Mouse (Mus musculus): ENCODE data around the gene Lpp. TPM values are rescaled to one million over a fixed set of nuclear protein-coding genes. Genes with fewer than 3 reads are reported as not detected.

Lpp gene
- total RNA-seq, 4 experiments from 2014 or later = 6.2 to 7.6 (median 6.8) TPM

DNA sequence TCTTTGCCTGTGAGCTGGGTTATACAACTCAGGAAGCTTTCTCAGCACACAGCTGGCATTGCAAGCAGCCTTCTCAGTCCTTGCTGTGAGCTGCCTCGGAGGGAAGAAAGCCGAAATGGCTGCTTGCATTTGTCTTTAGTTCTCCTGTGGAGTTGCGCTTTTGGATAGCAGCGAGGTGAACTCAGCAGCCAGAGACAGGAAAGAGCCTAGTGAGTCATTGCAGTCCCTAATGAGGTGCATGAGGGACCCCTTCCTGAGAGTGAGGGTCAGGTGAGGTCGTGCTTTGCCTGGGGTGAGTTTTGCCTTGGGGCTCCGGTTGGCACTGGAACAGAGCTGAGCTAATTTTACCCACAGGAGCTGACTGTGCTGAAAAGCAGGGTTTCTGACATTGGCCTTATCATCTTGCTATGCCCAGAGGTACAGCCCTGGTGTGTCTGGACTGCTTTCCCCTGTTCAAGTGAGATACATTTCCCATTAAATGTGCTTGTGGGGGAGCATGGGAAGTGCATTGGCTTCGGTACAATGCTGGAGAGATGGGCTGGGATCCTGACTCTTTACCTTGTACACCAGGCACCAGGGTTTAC lies 41.3 kb downstream of the Lpp start:
- no peak for DNase-seq (ENCODE audit: low spot score in 2 of 2)

DNA sequence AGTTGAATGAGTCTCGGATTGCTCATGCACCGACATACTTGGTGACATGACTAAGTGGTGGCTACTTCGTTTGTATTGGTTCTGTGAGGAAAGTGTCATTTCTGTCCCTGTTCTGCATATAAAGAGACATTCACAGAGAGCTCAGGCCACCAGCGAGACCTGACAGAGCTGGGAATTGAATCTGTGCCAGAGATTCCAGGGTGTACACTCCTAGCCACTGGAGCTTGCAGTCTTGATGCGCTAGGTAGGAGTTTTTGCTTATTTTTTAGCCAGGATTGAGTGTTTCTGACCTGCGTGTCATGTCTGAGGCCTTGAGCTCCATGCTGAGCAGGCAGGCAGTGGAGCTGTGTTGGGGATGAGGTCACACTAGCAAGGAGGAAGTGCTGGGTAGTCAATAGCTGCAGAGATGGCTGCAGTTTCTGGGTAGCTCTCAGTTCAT lies 41.8 kb downstream of the Lpp start:
- no peak for DNase-seq (ENCODE audit: low spot score in 2 of 2)

DNA sequence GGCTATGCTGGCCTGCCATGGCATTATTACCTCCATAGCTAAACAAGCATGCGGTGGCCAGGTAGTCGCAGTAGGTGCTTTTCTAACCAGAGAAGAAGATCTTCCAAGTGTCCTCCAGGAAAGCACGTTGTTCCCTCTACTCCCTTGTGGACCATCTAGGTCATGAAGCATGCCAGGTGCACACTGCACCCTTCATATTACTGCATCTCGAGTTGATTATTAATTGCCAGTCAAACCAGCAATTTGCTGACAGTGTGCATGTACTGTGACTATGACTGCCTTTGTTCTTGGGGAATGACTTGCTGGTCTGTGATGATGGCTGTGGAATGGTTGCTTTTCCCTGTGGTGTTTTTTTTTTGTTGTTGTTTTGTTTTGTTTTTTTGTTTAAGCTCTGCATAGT lies 45.1 kb downstream of the Lpp start:
- no peak for DNase-seq (ENCODE audit: low spot score in 2 of 2)

DNA sequence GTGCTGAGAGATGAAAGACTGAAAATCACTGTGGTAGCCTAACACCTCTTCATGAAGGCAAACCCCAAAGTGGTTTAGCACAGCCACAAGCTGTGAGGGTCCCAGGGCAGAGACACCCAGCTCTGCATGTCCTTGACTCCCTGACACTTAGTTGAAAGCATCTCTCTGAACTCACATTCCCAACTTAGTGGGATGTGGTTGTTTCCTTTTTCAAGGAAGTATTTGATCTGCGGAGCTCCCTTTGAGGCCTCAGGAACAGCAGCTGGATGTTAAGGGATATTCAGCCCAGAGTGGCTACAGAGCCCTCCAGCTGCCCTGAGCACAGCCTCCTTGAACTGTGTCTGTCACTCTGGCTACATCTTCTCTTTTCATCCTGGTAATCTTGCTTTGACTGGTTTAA lies 48.0 kb downstream of the Lpp start:
- no peak for DNase-seq (ENCODE audit: low spot score in 2 of 2)

DNA sequence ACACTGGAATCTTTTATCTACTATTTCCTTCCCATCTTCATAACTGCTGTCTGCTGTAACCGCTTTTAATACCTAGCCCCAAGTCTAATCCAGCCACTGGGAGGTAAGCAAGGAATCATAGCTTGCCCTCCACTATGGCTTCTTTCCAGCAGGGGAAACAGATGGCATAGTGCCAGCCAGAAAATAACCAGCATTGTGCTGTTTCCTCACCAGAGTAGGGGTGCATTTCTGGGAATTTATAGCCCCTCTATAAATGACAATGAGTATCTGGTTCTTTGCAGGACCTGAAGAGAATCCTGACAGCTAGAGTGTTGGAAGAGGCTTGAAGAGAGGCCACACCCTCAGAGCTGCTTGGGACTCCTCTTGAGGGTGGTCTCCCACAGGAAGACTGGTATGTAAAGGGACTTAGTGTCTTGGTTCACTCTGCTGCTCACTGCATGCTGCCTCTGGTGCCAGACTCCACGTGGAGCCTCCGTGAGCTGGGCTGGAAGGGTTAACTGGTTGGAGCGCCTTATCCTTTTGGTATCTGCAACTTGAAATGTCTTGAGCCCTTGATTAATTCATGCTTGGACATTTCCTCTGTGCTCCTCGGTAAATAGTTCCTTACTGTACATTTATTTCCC lies 49.3 kb downstream of the Lpp start:
- no peak for DNase-seq (ENCODE audit: low spot score in 2 of 2)

DNA sequence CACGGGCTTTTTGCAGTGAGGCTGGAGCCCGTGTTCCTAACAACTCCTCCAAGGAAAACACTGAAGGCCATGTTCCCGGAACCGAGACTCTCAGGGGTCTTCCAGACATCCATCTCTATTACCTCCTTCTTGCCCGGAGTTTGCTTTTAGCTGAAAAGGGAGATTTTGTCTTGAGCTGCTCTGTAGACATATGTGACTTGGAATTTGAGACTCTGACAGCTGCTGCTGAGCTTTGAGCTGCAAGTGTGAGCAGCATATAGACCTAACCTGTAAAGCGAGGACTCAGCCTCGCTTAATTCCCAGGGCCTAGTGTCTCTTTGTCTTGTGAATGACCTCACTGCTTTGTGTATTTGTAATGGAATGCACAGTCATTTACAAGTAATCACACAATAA lies 49.8 kb downstream of the Lpp start:
- DNase-seq (ENCODE audit: low spot score in 2 of 2) = no peak

DNA sequence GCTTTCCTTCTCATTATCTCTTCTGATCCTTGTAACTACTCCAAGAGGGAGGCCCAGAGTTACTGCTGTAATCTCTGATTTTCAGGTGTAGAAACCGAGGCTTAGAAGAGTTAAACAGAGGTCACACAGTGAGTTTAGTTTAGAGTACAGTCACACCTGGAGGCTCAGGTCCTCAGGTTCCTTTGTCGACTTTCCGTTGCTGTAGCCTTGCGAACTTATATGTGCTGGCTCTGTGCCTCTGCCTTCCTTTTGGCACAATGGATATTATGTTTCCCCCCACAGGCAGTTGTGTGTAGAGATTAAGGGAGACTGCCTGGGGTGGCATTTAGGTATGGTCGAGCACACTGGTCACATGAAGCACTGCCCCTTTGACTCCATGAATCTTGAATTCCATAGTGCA lies 50.2 kb downstream of the Lpp start:
- DNase-seq (ENCODE audit: low spot score in 2 of 2) = no peak

DNA sequence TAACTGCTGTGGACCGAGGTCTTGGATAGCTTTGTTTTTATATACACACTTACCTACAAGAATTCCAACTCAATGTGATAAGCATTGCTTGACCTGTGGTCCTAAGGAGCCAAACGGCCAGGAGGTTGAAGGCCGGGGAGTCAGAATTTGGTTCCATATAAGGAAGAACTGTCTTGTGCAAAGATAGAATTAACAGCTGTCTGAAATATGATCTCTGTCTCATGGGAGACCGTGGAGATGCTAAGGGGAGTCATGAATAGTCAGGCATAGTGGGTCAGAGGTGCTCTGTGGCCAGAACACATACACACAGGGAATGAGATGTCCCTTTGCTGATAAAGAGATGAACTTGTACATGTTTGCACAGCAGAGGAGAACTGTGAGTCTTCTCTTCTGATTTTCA lies 51.5 kb downstream of the Lpp start:
- no peak for DNase-seq (ENCODE audit: low spot score in 2 of 2)

DNA sequence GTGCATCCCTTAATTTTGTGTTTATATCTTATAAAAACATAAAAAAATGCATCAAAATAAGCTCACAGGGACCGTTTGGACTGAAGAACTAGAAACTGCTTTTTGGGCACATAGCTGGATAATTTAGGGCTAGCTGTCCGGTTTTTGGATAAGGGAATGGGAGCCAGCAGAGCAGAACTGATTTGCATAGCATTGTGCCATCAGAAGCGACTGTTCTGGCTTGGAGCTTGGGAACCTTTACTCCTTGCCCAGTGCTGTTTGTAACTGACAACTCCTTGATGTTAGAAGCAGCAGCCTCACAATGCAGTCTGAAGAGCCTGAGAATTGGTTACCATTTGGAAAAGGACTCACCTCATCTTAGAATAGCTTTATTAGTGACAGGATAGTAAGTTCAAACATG lies 52.2 kb downstream of the Lpp start:
- DNase-seq (ENCODE audit: low spot score in 2 of 2) = no peak

DNA sequence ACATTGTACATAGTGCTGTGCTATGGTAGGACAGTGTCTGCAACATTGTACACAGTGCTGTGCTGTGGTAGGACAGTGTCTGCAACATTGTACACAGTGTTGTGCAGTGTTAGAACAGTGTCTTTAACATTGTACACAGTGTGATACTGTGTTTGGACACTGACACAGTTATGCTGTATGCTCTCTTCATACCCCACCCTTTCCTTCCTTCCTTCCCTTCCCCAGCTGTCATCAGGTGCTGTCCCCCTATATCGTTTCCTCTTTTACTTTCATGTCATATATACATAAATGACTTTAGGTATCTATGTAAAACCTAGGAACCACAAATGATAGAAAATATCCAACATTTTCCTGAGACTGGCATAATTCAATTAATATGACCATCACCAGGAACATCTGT lies 53.1 kb downstream of the Lpp start:
- no peak for DNase-seq (ENCODE audit: low spot score in 2 of 2)

DNA sequence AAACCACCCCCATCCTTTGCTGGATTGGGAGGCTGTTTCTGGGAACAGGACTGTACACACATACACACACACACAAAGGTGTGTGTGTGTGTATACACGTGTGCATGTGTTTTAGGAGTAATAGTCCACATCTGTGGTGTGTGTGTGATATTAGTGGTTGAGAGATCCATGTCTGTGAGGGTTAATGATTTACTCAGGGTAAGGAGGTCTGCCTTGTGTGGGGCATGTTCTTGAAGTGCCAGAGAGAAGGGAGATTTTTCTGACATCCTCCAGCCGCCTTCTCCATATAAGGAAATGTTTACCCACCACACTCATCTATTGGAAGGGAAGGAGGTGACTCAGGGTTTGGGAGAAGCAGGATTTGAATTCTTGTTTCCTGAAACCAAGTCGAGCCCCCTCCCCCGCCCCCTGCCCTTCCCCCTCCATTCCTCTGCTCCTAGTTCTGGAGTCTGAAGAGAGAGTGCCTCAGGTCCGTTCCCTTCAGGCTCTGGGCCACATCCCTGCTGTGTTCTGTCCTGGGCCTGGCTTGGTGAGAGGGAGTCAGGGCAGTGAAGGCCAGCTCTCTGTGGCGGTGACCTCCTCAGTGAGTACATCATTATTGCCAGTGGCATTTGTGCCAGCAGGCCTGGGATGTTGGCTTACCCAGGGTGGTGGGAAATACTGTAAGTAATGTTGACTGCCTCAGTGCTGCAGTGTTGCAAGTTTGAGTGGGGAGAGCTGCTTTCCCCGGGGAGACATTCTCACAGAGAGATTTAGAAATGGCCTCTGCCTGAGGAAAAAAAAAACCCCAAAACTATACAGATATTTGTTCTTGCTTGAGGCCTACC lies 54.6 kb downstream of the Lpp start:
- no peak for DNase-seq (ENCODE audit: low spot score in 2 of 2)

DNA sequence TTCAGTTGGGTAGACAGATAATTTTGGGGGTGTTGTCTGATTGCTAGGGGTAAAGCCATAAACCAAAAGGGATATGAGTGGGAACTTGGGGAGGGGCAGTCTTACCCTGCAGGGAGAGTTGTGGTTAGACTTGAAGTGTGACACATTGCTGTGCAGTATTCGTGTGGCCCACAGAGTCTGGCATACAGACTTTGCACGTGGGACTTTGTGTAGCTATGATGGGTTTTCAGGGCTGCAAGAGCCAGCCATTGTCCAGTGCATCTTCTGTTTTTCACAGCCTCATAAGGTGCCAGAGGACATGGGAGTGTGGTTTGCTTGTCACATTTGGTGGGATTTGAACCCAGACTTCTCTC lies 55.2 kb downstream of the Lpp start:
- no peak for DNase-seq (ENCODE audit: low spot score in 2 of 2)

DNA sequence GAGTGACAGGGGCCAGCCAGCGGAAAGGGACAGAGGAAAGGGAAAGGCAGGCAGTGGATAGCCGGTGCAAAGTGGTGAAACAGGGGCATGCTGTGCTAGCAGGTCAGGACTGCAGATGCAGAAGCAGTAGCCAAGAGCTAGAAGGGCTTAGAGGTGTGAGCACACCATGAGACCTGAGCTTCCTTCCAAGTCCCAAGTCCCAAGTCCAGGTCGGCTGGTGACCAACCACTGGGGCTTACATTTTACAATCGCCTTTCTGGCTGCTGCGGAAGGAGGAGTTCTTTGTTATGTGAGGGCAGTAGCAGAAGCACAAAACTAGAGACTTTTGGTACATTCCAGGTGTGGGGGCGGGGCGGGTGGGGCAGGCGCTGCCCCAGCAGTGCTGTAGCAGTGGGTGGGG lies 56.5 kb downstream of the Lpp start:
- DNase-seq (ENCODE audit: low spot score in 2 of 2) = no peak

DNA sequence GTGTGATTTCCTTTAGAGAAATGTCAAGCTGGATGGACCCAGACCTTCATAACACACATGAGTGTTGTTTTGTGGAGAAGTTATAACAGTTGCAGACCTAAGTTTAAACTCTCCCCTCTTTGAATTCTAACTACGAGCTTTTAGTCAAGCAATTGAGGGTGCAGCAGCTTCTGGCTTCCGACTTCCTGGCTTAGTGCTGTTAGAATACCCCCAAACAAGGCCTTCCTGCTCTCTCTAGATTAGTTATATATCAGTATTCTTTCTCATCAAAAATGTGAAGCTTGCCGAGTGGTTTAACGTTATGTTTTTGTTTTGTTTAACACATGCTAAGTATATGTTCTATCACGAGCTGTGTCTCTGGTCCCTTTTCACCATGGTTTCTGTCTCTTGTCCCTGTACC lies 56.9 kb downstream of the Lpp start:
- DNase-seq (ENCODE audit: low spot score in 2 of 2) = no peak

DNA sequence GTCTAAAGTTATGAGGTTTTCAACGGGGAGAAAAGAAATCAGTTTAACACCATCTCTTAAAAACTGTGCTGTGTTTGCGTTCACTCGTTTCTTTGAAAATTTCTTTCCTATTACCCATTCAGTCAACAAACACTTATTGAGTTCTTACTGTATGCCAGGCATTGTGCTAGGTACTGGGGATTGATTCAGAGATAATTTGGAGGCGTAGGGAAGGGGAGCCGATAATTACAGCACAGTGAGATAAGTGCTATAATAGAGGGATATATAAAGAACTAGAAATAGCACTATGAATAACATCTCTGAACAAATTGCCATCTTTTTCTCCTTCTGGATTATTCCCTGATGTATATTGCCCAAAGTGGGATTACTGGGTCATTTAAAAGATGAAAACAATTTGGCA lies 57.8 kb downstream of the Lpp start:
- no peak for DNase-seq (ENCODE audit: low spot score in 2 of 2)

DNA sequence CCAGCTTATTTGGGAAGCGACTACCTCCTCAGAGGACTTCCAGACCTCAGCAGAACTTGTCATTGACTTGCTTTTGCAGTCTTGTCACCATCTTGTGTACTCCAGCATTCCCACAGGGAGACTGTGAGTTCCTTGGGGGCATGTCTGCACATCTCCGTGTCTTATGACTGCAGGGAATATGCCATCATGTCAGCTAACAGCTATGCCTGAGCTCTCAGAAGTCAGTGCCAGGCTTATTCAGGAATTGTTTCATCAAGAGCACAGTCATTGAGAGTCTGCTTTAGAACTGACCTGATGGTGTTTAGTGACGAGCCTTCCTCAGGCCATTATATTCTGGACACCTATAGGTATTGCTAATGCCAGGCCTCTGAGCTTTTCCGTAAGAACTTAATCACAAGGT lies 60.2 kb downstream of the Lpp start:
- no peak for DNase-seq (ENCODE audit: low spot score in 2 of 2)

DNA sequence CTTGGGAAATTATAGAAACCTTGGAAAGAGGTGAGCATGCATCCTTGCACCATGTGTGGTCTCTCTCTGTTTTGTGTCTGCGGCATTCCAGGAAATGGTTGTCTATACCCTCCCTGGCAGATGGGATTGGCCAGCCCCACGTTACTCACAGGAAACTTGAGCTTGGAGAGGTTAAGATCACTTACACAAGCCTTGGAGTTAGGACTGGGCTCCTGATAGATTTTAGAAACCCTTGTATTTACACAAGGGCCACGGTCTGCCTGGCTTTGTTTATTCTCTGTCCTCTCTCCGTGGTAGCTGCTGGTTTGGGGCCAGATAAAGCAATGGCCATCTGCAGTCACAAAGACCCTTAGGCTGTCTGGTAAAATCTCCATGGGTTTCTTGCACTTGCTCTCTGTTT lies 61.2 kb downstream of the Lpp start:
- no peak for DNase-seq (ENCODE audit: low spot score in 2 of 2)

DNA sequence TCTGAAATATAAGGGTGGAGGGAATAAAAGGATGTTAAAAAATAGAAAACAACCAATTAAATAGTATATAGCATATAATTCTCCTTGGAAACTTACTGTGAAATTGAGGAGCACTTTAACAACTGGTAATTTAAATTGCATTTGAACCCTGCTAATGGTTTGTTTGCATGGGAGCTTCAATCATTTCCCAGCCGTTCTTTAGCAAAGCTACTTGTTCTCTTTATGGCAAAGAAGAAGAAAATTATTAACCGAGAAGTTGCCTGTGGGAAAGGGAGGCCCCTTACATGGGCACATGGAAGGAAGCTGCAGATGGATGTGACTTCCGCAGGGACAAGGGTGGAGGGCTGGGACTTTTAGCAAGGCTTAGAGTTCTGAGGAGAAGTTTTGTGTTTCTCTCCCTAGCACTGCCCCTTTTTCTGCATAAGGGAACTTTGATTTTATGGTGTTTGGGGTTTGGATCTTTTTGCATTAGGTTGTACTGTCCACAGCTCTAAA lies 62.1 kb downstream of the Lpp start:
- no peak for DNase-seq (ENCODE audit: low spot score in 2 of 2)

DNA sequence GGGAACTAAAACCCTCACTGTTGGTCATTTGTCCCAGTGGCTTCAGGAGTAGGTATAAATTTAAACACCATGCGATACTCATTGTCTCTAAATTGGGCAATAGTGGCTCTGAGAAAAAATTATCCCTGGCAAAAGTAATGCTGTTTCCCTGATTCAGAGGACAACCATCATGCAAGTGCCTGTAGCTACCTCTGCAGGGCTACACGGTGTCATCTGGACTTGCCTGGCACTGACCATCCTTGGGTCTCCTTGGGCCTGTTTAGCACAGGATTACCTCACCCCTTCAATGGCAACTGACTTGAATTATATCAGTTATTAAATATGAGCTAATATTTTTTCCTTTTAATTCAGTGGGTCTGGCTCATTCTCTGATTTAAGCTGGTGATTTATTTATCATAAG lies 70.5 kb downstream of the Lpp start:
- DNase-seq (ENCODE audit: low spot score in 2 of 2) = no peak

DNA sequence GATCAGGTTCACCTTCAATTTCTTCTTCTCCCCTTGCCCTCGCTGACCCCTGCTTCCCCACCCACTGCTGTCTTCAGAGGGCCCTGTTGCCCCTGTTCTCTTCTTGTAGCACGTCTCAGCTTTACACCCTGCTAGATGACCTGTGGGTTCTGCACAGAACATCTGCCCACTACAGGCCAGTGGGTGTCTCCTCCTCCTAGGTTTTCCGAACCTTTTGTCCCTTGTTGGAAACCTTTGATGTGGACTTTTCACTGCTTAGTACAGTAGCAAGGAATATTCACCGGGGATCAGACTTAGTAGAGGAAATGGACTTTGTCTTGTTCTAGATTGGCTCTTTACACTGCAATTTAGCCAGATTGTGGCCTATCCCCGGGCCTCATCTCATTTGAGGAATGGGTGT lies 71.1 kb downstream of the Lpp start:
- no peak for DNase-seq (ENCODE audit: low spot score in 2 of 2)

DNA sequence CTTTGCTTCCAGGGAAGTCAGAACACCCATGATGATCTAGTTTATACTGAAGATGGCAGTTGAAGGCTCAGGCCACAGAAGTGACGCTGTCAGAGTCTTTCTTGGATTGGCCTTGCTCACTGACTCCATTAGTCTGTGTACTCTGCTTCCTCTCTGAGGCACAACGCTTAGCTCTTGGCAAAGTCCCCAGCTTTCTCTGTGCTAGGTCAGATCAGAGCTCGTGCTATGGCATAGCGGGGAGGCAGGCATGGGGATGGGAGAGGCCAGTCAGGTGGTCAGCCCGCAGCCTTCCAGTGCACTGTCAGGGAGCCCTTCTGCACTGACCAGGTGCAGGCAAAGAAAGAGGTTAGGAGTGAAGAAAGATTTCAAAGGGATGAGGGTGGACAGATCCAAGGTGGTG lies 72.3 kb downstream of the Lpp start:
- DNase-seq (ENCODE audit: low spot score in 2 of 2) = no peak

DNA sequence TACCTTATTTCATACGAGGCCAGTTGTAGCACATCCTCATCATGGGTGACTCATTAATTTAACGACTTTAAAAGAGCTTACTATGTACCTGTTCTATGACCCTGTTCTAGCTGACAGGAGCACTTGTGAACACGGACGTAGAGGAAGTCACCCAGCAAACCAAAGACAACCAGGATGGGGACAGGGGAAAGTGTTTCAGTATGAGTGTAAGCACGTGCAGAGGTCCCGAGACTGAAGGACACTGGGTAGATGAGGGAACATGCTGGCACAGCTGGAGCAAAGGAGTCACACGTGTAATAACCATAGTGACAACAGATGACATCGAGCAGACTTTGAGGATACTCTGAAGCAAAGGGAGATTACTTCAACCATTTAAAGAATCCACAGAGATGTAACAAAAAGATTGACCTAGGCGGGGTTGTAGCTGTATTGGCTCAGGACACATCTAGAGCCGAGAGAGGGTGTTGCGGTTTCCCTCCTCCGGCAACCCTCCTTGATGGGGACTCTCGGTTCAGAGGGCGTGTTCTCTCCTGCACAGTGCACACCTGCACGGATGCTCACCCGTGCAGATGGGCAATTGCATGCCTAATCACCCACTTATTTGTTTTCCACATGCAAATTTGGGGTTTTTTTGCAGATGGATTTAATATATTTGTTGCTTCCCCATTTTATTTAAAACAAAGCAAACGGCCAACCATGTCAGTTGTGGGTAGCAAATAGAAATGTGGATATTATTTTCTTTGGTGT lies 74.4 kb downstream of the Lpp start:
- no peak for DNase-seq (ENCODE audit: low spot score in 2 of 2)
